Mouse (Mus musculus): ENCODE measurements around the gene Ak8. TPM values are rescaled to one million over a fixed set of nuclear protein-coding genes. Genes with fewer than 3 reads are reported as not detected.

The Ak8 gene
- polyA plus RNA-seq, 1 experiment from 2014 or later = 0.52 TPM

- Histone ChIP-seq H3K4me3 (ENCODE audit: low read depth, low read length) (no peak overlapping the region), H3K9me3 (ENCODE audit: control insufficient read depth, low read length) (no peaks in the 10 kb centered on the region), H3K27me3 (ENCODE audit: control insufficient read depth, insufficient read depth, low read length) (no peaks in the 10 kb centered on the region), H3K9ac (ENCODE audit: low read length) (no peak overlapping the region), H3K27ac (replicated peaks; ENCODE audit: low read depth, low read length) (no peak overlapping the region), H3K4me2 (ENCODE audit: low read depth, severe bottlenecking) (no peak overlapping the region), H3K36me3 (ENCODE audit: control insufficient read depth, insufficient read depth, low read length) (peaks cover 26% of the 10 kb centered on the region), H3K4me1 (ENCODE audit: control insufficient read depth, insufficient read depth, low read length) (no peaks in the 10 kb centered on the region)
- ATAC-seq (ENCODE audit: insufficient number of reproducible peaks, low FRiP score, low TSS enrichment, low read depth) (no peak), DNase-seq (ENCODE audit: low spot score) (no peak)
- WGBS = 92% methylated on average over 8 of the region's 8 CpGs
Measured at GRCm38 (mm10) chr2:28676005-28676404, 24.0 kb upstream of the Ak8 start.

GRCm38 (mm10) chr2:28680710-28681109, 19.3 kb upstream of the Ak8 start:
- Histone ChIP-seq H3K9ac (ENCODE audit: low read length) (no peak overlapping the region), H3K27me3 (ENCODE audit: control insufficient read depth, insufficient read depth, low read length) (no peaks in the 10 kb centered on the region), H3K36me3 (ENCODE audit: control insufficient read depth, insufficient read depth, low read length) (peaks cover 32% of the 10 kb centered on the region), H3K4me2 (ENCODE audit: low read depth, severe bottlenecking) (no peak overlapping the region), H3K9me3 (ENCODE audit: control insufficient read depth, low read length) (no peaks in the 10 kb centered on the region), H3K27ac (replicated peaks; ENCODE audit: low read depth, low read length) (no peak overlapping the region), H3K4me3 (ENCODE audit: low read depth, low read length) (no peak overlapping the region), H3K4me1 (ENCODE audit: control insufficient read depth, insufficient read depth, low read length) (no peaks in the 10 kb centered on the region)
- DNase-seq (ENCODE audit: low spot score) (peak; percentile 36), ATAC-seq (ENCODE audit: insufficient number of reproducible peaks, low FRiP score, low TSS enrichment, low read depth) (no peak)
- WGBS = 47% methylated on average over 4 of the region's 4 CpGs

- 98% methylated on average over 4 of the region's 4 CpGs for WGBS
- H3K36me3 ChIP-seq (ENCODE audit: control insufficient read depth, insufficient read depth, low read length) = peaks cover 32% of the 10 kb centered on the region
- no peak for ATAC-seq (ENCODE audit: insufficient number of reproducible peaks, low FRiP score, low TSS enrichment, low read depth)
Measured at GRCm38 (mm10) chr2:28681718-28682117, 18.2 kb upstream of the Ak8 start.

GRCm38 (mm10) chr2:28685895-28686294, 14.1 kb upstream of the Ak8 start:
- no peak for ATAC-seq (ENCODE audit: insufficient number of reproducible peaks, low FRiP score, low TSS enrichment, low read depth)

More at GRCm38 (mm10) chr2:28681718-28682117, 18.2 kb upstream of the Ak8 start:
- Histone ChIP-seq H3K4me2 (ENCODE audit: low read depth, severe bottlenecking) (no peak overlapping the region), H3K4me1 (ENCODE audit: control insufficient read depth, insufficient read depth, low read length) (no peaks in the 10 kb centered on the region), H3K4me3 (ENCODE audit: low read depth, low read length) (no peak overlapping the region), H3K27me3 (ENCODE audit: control insufficient read depth, insufficient read depth, low read length) (no peaks in the 10 kb centered on the region), H3K9ac (ENCODE audit: low read length) (no peak overlapping the region), H3K9me3 (ENCODE audit: control insufficient read depth, low read length) (no peaks in the 10 kb centered on the region), H3K27ac (replicated peaks; ENCODE audit: low read depth, low read length) (no peak overlapping the region)
- DNase-seq (ENCODE audit: low spot score) = no peak

GRCm38 (mm10) chr2:28688431-28688830, 11.5 kb upstream of the Ak8 start:
- no peaks in the 10 kb centered on the region for H3K4me1 ChIP-seq (ENCODE audit: control insufficient read depth, insufficient read depth, low read length)
- H3K27ac ChIP-seq (replicated peaks; ENCODE audit: low read depth, low read length) = no peak overlapping the region
- H3K4me3 ChIP-seq (ENCODE audit: low read depth, low read length) = no peak overlapping the region
- no peaks in the 10 kb centered on the region for H3K9me3 ChIP-seq (ENCODE audit: control insufficient read depth, low read length)
- peak; percentile 63 for DNase-seq (ENCODE audit: low spot score)
- 39% methylated on average over 3 of the region's 3 CpGs for WGBS
- H3K36me3 ChIP-seq (ENCODE audit: control insufficient read depth, insufficient read depth, low read length) = peaks cover 13% of the 10 kb centered on the region; the same call in 1 of the 2 replicates
- no peaks in the 10 kb centered on the region for H3K27me3 ChIP-seq (ENCODE audit: control insufficient read depth, insufficient read depth, low read length)
- H3K9ac ChIP-seq (ENCODE audit: low read length) = no peak overlapping the region
- no peak for ATAC-seq (ENCODE audit: insufficient number of reproducible peaks, low FRiP score, low TSS enrichment, low read depth)
- no peak overlapping the region for H3K4me2 ChIP-seq (ENCODE audit: low read depth, severe bottlenecking)

More at GRCm38 (mm10) chr2:28685895-28686294, 14.1 kb upstream of the Ak8 start:
- Histone ChIP-seq H3K4me1 (ENCODE audit: control insufficient read depth, insufficient read depth, low read length) (no peaks in the 10 kb centered on the region), H3K27ac (replicated peaks; ENCODE audit: low read depth, low read length) (no peak overlapping the region), H3K4me3 (ENCODE audit: low read depth, low read length) (no peak overlapping the region), H3K36me3 (ENCODE audit: control insufficient read depth, insufficient read depth, low read length) (peaks cover 23% of the 10 kb centered on the region), H3K9ac (ENCODE audit: low read length) (no peak overlapping the region), H3K9me3 (ENCODE audit: control insufficient read depth, low read length) (no peaks in the 10 kb centered on the region), H3K4me2 (ENCODE audit: low read depth, severe bottlenecking) (no peak overlapping the region), H3K27me3 (ENCODE audit: control insufficient read depth, insufficient read depth, low read length) (no peaks in the 10 kb centered on the region)
- no peak for DNase-seq (ENCODE audit: low spot score)
- whole genome bisulfite sequencing = 90% methylated on average over 7 of the region's 7 CpGs

GRCm38 (mm10) chr2:28692692-28693091, 7.3 kb upstream of the Ak8 start:
- peaks cover under 1% of the 10 kb centered on the region; the same call in 1 of the 2 replicates for H3K36me3 ChIP-seq (ENCODE audit: control insufficient read depth, insufficient read depth, low read length)
- no peaks in the 10 kb centered on the region for H3K27me3 ChIP-seq (ENCODE audit: control insufficient read depth, insufficient read depth, low read length)
- no peak overlapping the region for H3K9ac ChIP-seq (ENCODE audit: low read length)
- H3K4me2 ChIP-seq (ENCODE audit: low read depth, severe bottlenecking) = no peak overlapping the region
- 81% methylated on average over 9 of the region's 9 CpGs for WGBS
- H3K4me3 ChIP-seq (ENCODE audit: low read depth, low read length) = no peak overlapping the region
- no peaks in the 10 kb centered on the region for H3K4me1 ChIP-seq (ENCODE audit: control insufficient read depth, insufficient read depth, low read length)
- H3K9me3 ChIP-seq (ENCODE audit: control insufficient read depth, low read length) = no peaks in the 10 kb centered on the region
- DNase-seq (ENCODE audit: low spot score) = no peak
- ATAC-seq (ENCODE audit: insufficient number of reproducible peaks, low FRiP score, low TSS enrichment, low read depth) = no peak
- H3K27ac ChIP-seq (replicated peaks; ENCODE audit: low read depth, low read length) = no peak overlapping the region

- ATAC-seq (ENCODE audit: insufficient number of reproducible peaks, low FRiP score, low TSS enrichment, low read depth) = no peak
- 70% methylated on average over 5 of the region's 5 CpGs for WGBS
- H3K9ac ChIP-seq (ENCODE audit: low read length) = no peak overlapping the region
- no peak overlapping the region for H3K4me3 ChIP-seq (ENCODE audit: low read depth, low read length)
- no peaks in the 10 kb centered on the region for H3K36me3 ChIP-seq (ENCODE audit: control insufficient read depth, insufficient read depth, low read length)
- no peak for DNase-seq (ENCODE audit: low spot score)
- no peak overlapping the region; the same call in 1 of the 2 replicates for H3K4me2 ChIP-seq (ENCODE audit: low read depth, severe bottlenecking)
- 0 out of 2 replicates have a peak, but pooled peaks cover 5% of the 10 kb centered on the region for H3K4me1 ChIP-seq (ENCODE audit: control insufficient read depth, insufficient read depth, low read length)
- H3K9me3 ChIP-seq (ENCODE audit: control insufficient read depth, low read length) = no peaks in the 10 kb centered on the region
- H3K27ac ChIP-seq (replicated peaks; ENCODE audit: low read depth, low read length) = no peak overlapping the region
- H3K27me3 ChIP-seq (ENCODE audit: control insufficient read depth, insufficient read depth, low read length) = no peaks in the 10 kb centered on the region
Measured at GRCm38 (mm10) chr2:28698566-28698965, 1.4 kb upstream of the Ak8 start.

- no peak overlapping the region for H3K9ac ChIP-seq (ENCODE audit: low read length)
- H3K4me3 ChIP-seq (ENCODE audit: low read depth, low read length) = no peak overlapping the region
- H3K27ac ChIP-seq (replicated peaks; ENCODE audit: low read depth, low read length) = no peak overlapping the region
- no peaks in the 10 kb centered on the region for H3K9me3 ChIP-seq (ENCODE audit: control insufficient read depth, low read length)
- 76% methylated on average over 8 of the region's 8 CpGs for WGBS
- peaks cover 15% of the 10 kb centered on the region for H3K4me1 ChIP-seq (ENCODE audit: control insufficient read depth, insufficient read depth, low read length)
- H3K36me3 ChIP-seq (ENCODE audit: control insufficient read depth, insufficient read depth, low read length) = no peaks in the 10 kb centered on the region
- DNase-seq (ENCODE audit: low spot score) (no peak), ATAC-seq (ENCODE audit: insufficient number of reproducible peaks, low FRiP score, low TSS enrichment, low read depth) (no peak)
- no peak overlapping the region for H3K4me2 ChIP-seq (ENCODE audit: low read depth, severe bottlenecking)
- H3K27me3 ChIP-seq (ENCODE audit: control insufficient read depth, insufficient read depth, low read length) = no peaks in the 10 kb centered on the region
Measured at GRCm38 (mm10) chr2:28701646-28702262, 1.8 kb downstream of the Ak8 start.

Data from limb, embryonic 11.5 days (tissue).